Mouse (Mus musculus): ENCODE data around the gene Rexo1. TPM values are rescaled to one million over a fixed set of nuclear protein-coding genes. Genes with fewer than 3 reads are reported as not detected.

The Rexo1 gene
- polyA plus RNA-seq, 1 experiment from 2014 or later: 22.3 TPM

GRCm38 (mm10) chr10:80586407-80587304 is 25.3 kb upstream of the Rexo1 start:
- DNase-seq (ENCODE audit: low spot score) (no peak), ATAC-seq (no peak)
- Histone ChIP-seq H3K4me1 (ENCODE audit: control insufficient read depth, insufficient read depth, low read length) (peaks cover 9% of the 10 kb centered on the region), H3K4me2 (ENCODE audit: low read length) (no peak overlapping the region), H3K4me3 (ENCODE audit: low read depth, low read length) (no peak overlapping the region), H3K36me3 (ENCODE audit: control insufficient read depth, insufficient read depth, low read length) (peaks cover 18% of the 10 kb centered on the region), H3K27me3 (replicated peaks; ENCODE audit: control insufficient read depth, insufficient read depth, low read length) (no peaks in the 10 kb centered on the region), H3K9me3 (replicated peaks; ENCODE audit: control insufficient read depth, low read length) (no peaks in the 10 kb centered on the region), H3K9ac (ENCODE audit: low read length) (peak overlapping the region; percentile 1; the same call in 1 of the 2 replicates), H3K27ac (ENCODE audit: low read depth, low read length) (no peak overlapping the region)
- WGBS: 95% methylated on average over 50 of the region's 51 CpGs

- Histone ChIP-seq H3K27ac (ENCODE audit: low read depth, low read length) (no peak overlapping the region), H3K4me1 (ENCODE audit: control insufficient read depth, insufficient read depth, low read length) (peaks cover 9% of the 10 kb centered on the region), H3K9ac (ENCODE audit: low read length) (no peak overlapping the region), H3K36me3 (ENCODE audit: control insufficient read depth, insufficient read depth, low read length) (peaks cover 18% of the 10 kb centered on the region), H3K27me3 (replicated peaks; ENCODE audit: control insufficient read depth, insufficient read depth, low read length) (no peaks in the 10 kb centered on the region), H3K4me2 (ENCODE audit: low read length) (no peak overlapping the region), H3K9me3 (replicated peaks; ENCODE audit: control insufficient read depth, low read length) (no peaks in the 10 kb centered on the region), H3K4me3 (ENCODE audit: low read depth, low read length) (no peak overlapping the region)
- WGBS: 94% methylated on average over 8 of the region's 8 CpGs
- DNase-seq (ENCODE audit: low spot score) (no peak), ATAC-seq (no peak)
Observed at GRCm38 (mm10) chr10:80585581-80585980, 24.2 kb upstream of the Rexo1 start.

GRCm38 (mm10) chr10:80584642-80585552 is 23.5 kb upstream of the Rexo1 start:
- WGBS: 75% methylated on average over 12 of the region's 12 CpGs
- ATAC-seq: no peak

GRCm38 (mm10) chr10:80584045-80584488 is 22.7 kb upstream of the Rexo1 start:
- Histone ChIP-seq H3K9ac (ENCODE audit: low read length) (no peak overlapping the region), H3K9me3 (replicated peaks; ENCODE audit: control insufficient read depth, low read length) (no peaks in the 10 kb centered on the region), H3K4me3 (ENCODE audit: low read depth, low read length) (no peak overlapping the region), H3K36me3 (ENCODE audit: control insufficient read depth, insufficient read depth, low read length) (peaks cover 18% of the 10 kb centered on the region), H3K27ac (ENCODE audit: low read depth, low read length) (no peak overlapping the region), H3K4me1 (ENCODE audit: control insufficient read depth, insufficient read depth, low read length) (peaks cover 3% of the 10 kb centered on the region), H3K27me3 (replicated peaks; ENCODE audit: control insufficient read depth, insufficient read depth, low read length) (no peaks in the 10 kb centered on the region), H3K4me2 (ENCODE audit: low read length) (no peak overlapping the region)
- DNase-seq (ENCODE audit: low spot score): no peak
- no peak; the same call in 1 of the 2 replicates for ATAC-seq
- WGBS: 73% methylated on average over 12 of the region's 12 CpGs

More at GRCm38 (mm10) chr10:80584642-80585552, 23.5 kb upstream of the Rexo1 start:
- H3K4me3 ChIP-seq (ENCODE audit: low read depth, low read length): no peak overlapping the region
- H3K4me2 ChIP-seq (ENCODE audit: low read length): no peak overlapping the region
- no peak overlapping the region for H3K9ac ChIP-seq (ENCODE audit: low read length)
- peaks cover 18% of the 10 kb centered on the region for H3K36me3 ChIP-seq (ENCODE audit: control insufficient read depth, insufficient read depth, low read length)
- H3K9me3 ChIP-seq (replicated peaks; ENCODE audit: control insufficient read depth, low read length): no peaks in the 10 kb centered on the region
- peaks cover 9% of the 10 kb centered on the region for H3K4me1 ChIP-seq (ENCODE audit: control insufficient read depth, insufficient read depth, low read length)
- no peak for DNase-seq (ENCODE audit: low spot score)
- H3K27ac ChIP-seq (ENCODE audit: low read depth, low read length): peak overlapping the region; percentile 6; the same call in 1 of the 2 replicates
- H3K27me3 ChIP-seq (replicated peaks; ENCODE audit: control insufficient read depth, insufficient read depth, low read length): no peaks in the 10 kb centered on the region

GRCm38 (mm10) chr10:80583047-80583446 is 21.7 kb upstream of the Rexo1 start:
- WGBS: 82% methylated on average over 5 of the region's 5 CpGs
- no peaks in the 10 kb centered on the region for H3K9me3 ChIP-seq (replicated peaks; ENCODE audit: control insufficient read depth, low read length)
- H3K27me3 ChIP-seq (replicated peaks; ENCODE audit: control insufficient read depth, insufficient read depth, low read length): no peaks in the 10 kb centered on the region
- no peak for ATAC-seq
- no peak overlapping the region for H3K4me3 ChIP-seq (ENCODE audit: low read depth, low read length)
- H3K27ac ChIP-seq (ENCODE audit: low read depth, low read length): no peak overlapping the region
- H3K4me2 ChIP-seq (ENCODE audit: low read length): no peak overlapping the region
- H3K4me1 ChIP-seq (ENCODE audit: control insufficient read depth, insufficient read depth, low read length): 0 out of 2 replicates have a peak, but pooled peaks cover 2% of the 10 kb centered on the region
- no peak overlapping the region for H3K9ac ChIP-seq (ENCODE audit: low read length)
- peaks cover 18% of the 10 kb centered on the region for H3K36me3 ChIP-seq (ENCODE audit: control insufficient read depth, insufficient read depth, low read length)
- no peak for DNase-seq (ENCODE audit: low spot score)

GRCm38 (mm10) chr10:80578911-80579310 is 17.6 kb upstream of the Rexo1 start:
- Histone ChIP-seq H3K4me3 (ENCODE audit: low read depth, low read length) (no peak overlapping the region), H3K4me1 (ENCODE audit: control insufficient read depth, insufficient read depth, low read length) (peaks cover 19% of the 10 kb centered on the region), H3K27me3 (replicated peaks; ENCODE audit: control insufficient read depth, insufficient read depth, low read length) (no peaks in the 10 kb centered on the region), H3K9me3 (replicated peaks; ENCODE audit: control insufficient read depth, low read length) (no peaks in the 10 kb centered on the region), H3K27ac (ENCODE audit: low read depth, low read length) (no peak overlapping the region), H3K9ac (ENCODE audit: low read length) (no peak overlapping the region), H3K36me3 (ENCODE audit: control insufficient read depth, insufficient read depth, low read length) (peaks cover 8% of the 10 kb centered on the region), H3K4me2 (ENCODE audit: low read length) (peak overlapping the region; percentile 95; the same call in 1 of the 2 replicates)
- 4% methylated on average over 8 of the region's 8 CpGs for WGBS
- DNase-seq (ENCODE audit: low spot score): peak; percentile 67
- ATAC-seq: no peak

GRCm38 (mm10) chr10:80578131-80578750 is 16.9 kb upstream of the Rexo1 start:
- Histone ChIP-seq H3K9ac (ENCODE audit: low read length) (peak overlapping the region; percentile 79), H3K4me3 (ENCODE audit: low read depth, low read length) (peak overlapping the region; percentile 75), H3K4me2 (ENCODE audit: low read length) (peak overlapping the region; percentile 95), H3K36me3 (ENCODE audit: control insufficient read depth, insufficient read depth, low read length) (peaks cover 1% of the 10 kb centered on the region), H3K9me3 (replicated peaks; ENCODE audit: control insufficient read depth, low read length) (no peaks in the 10 kb centered on the region), H3K4me1 (ENCODE audit: control insufficient read depth, insufficient read depth, low read length) (peaks cover 24% of the 10 kb centered on the region), H3K27me3 (replicated peaks; ENCODE audit: control insufficient read depth, insufficient read depth, low read length) (no peaks in the 10 kb centered on the region), H3K27ac (ENCODE audit: low read depth, low read length) (peak overlapping the region; percentile 82; the same call in 1 of the 2 replicates)
- ATAC-seq (peak; percentile 32; the same call in 1 of the 2 replicates), DNase-seq (ENCODE audit: low spot score) (peak; percentile 66)
- under 1% methylated on average over 29 of the region's 29 CpGs for WGBS
